Mouse (Mus musculus): ENCODE data around the gene Gm17631.
"Not testable (repeated sequence)": the region's sequence is repeated elsewhere in the genome, so short reads cannot be mapped to it uniquely, and the experiment has no call there.

Gm17631 gene

GRCm38 (mm10) chr6:129862349-129862748 is at the start of gene Gm17631:
Gene Gm17631, plus strand, starts transcription at chr6:129862649.
- not testable (repeated sequence) for DNase-seq (ENCODE audit: low spot score in 2 of 2)

GRCm38 (mm10) chr6:129817731-129818130 is 44.7 kb upstream of the Gm17631 start:
- DNase-seq (ENCODE audit: low spot score in 2 of 2), result no peak

- DNase-seq (ENCODE audit: low spot score in 2 of 2), result peak; percentile 2 to 3
Measured at GRCm38 (mm10) chr6:129824004-129824403, 38.4 kb upstream of the Gm17631 start.

- DNase-seq (ENCODE audit: low spot score in 2 of 2), result no peak
Measured at GRCm38 (mm10) chr6:129825559-129825958, 36.9 kb upstream of the Gm17631 start.

GRCm38 (mm10) chr6:129876549-129876948 is 14.1 kb downstream of the Gm17631 start, which contains the start of gene Klra17:
Gene Klra17, minus strand, starts transcription at chr6:129876672.
- peak in 1 of 2 experiments; percentile 1 for DNase-seq (ENCODE audit: low spot score in 2 of 2)

GRCm38 (mm10) chr6:129882525-129882924 is 20.1 kb downstream of the Gm17631 start:
- DNase-seq (ENCODE audit: low spot score in 2 of 2), result no peak

All from spleen, postnatal 36 days (tissue).